Mouse (Mus musculus): Measurements from ENCODE around the gene Efemp2. TPM values are rescaled to one million over a fixed set of nuclear protein-coding genes. Genes with fewer than 3 reads are reported as not detected.

The Efemp2 gene
- polyA plus RNA-seq, 1 experiment from 2014 or later, result 54.0 TPM

Other genes starting within 250 kb of the Efemp2 start
- 47.6 and 51.0 TPM in 2 replicates for gene Pacs1, start 200.8 kb upstream of the Efemp2 start, polyA plus RNA-seq (2015; fragmentation: Nextera tagmentation; extraction: Ambion mirVana)
- gene Sf3b2, start 178.5 kb upstream of the Efemp2 start, polyA plus RNA-seq (2015; fragmentation: Nextera tagmentation; extraction: Ambion mirVana), result 300 and 331 TPM in 2 replicates
- gene Gal3st3, start 175.6 kb upstream of the Efemp2 start, polyA plus RNA-seq (2015; fragmentation: Nextera tagmentation; extraction: Ambion mirVana), result 37.8 and 42.0 TPM in 2 replicates
- gene Catsper1, start 138.2 kb upstream of the Efemp2 start, polyA plus RNA-seq (2015; fragmentation: Nextera tagmentation; extraction: Ambion mirVana), result not detected in 2 replicates
- gene Cst6, start 124.4 kb upstream of the Efemp2 start, polyA plus RNA-seq (2015; fragmentation: Nextera tagmentation; extraction: Ambion mirVana), result 8.0 and 10.0 TPM in 2 replicates
- 42.6 and 42.8 TPM in 2 replicates for gene Eif1ad, start 107.2 kb upstream of the Efemp2 start, polyA plus RNA-seq (2015; fragmentation: Nextera tagmentation; extraction: Ambion mirVana)
- gene Banf1, start 106.8 kb upstream of the Efemp2 start, polyA plus RNA-seq (2015; fragmentation: Nextera tagmentation; extraction: Ambion mirVana), result 312 and 353 TPM in 2 replicates
- 66.5 and 72.8 TPM in 2 replicates for gene Sart1, start 85.3 kb upstream of the Efemp2 start, polyA plus RNA-seq (2015; fragmentation: Nextera tagmentation; extraction: Ambion mirVana)
- 0.59 TPM in 1 of 2 replicates, not detected in the other for gene Tsga10ip, start 71.4 kb upstream of the Efemp2 start, polyA plus RNA-seq (2015; fragmentation: Nextera tagmentation; extraction: Ambion mirVana)
- gene Drap1, start 49.0 kb upstream of the Efemp2 start, polyA plus RNA-seq (2015; fragmentation: Nextera tagmentation; extraction: Ambion mirVana), result 300 and 329 TPM in 2 replicates
- 84.7 and 87.3 TPM in 2 replicates for gene AI837181, start 48.8 kb upstream of the Efemp2 start, polyA plus RNA-seq (2015; fragmentation: Nextera tagmentation; extraction: Ambion mirVana)
- 0.45 TPM in 1 of 2 replicates, not detected in the other for gene Fosl1, start 26.4 kb upstream of the Efemp2 start, polyA plus RNA-seq (2015; fragmentation: Nextera tagmentation; extraction: Ambion mirVana)
- gene Ccdc85b, start 16.1 kb upstream of the Efemp2 start, polyA plus RNA-seq (2015; fragmentation: Nextera tagmentation; extraction: Ambion mirVana), result 12.6 and 15.0 TPM in 2 replicates
- gene Fibp, start 13.3 kb upstream of the Efemp2 start, polyA plus RNA-seq (2015; fragmentation: Nextera tagmentation; extraction: Ambion mirVana), result 151 and 154 TPM in 2 replicates
- 4.5 and 9.0 TPM in 2 replicates for gene Ctsw, start 5.4 kb upstream of the Efemp2 start, polyA plus RNA-seq (2015; fragmentation: Nextera tagmentation; extraction: Ambion mirVana)
- 48.0 and 48.4 TPM in 2 replicates for gene Mus81, start 14.4 kb downstream of the Efemp2 start, polyA plus RNA-seq (2015; fragmentation: Nextera tagmentation; extraction: Ambion mirVana)
- 3,233 and 3,320 TPM in 2 replicates for gene Cfl1, start 16.5 kb downstream of the Efemp2 start, polyA plus RNA-seq (2015; fragmentation: Nextera tagmentation; extraction: Ambion mirVana)
- 0.20 and 0.42 TPM in 2 replicates for gene 1700020D05Rik, start 29.8 kb downstream of the Efemp2 start, polyA plus RNA-seq (2015; fragmentation: Nextera tagmentation; extraction: Ambion mirVana)
- 82.1 and 103 TPM in 2 replicates for gene Snx32, start 36.6 kb downstream of the Efemp2 start, polyA plus RNA-seq (2015; fragmentation: Nextera tagmentation; extraction: Ambion mirVana)
- 0.06 and 2.0 TPM in 2 replicates for gene Ovol1, start 86.7 kb downstream of the Efemp2 start, polyA plus RNA-seq (2015; fragmentation: Nextera tagmentation; extraction: Ambion mirVana)
- gene Ap5b1, start 94.1 kb downstream of the Efemp2 start, polyA plus RNA-seq (2015; fragmentation: Nextera tagmentation; extraction: Ambion mirVana), result 2.7 and 4.7 TPM in 2 replicates
- gene Rnaseh2c, start 127.9 kb downstream of the Efemp2 start, polyA plus RNA-seq (2015; fragmentation: Nextera tagmentation; extraction: Ambion mirVana), result 68.2 and 81.5 TPM in 2 replicates
- gene Kat5, start 136.3 kb downstream of the Efemp2 start, polyA plus RNA-seq (2015; fragmentation: Nextera tagmentation; extraction: Ambion mirVana), result 64.9 and 66.2 TPM in 2 replicates
- 31.6 and 39.2 TPM in 2 replicates for gene Rela, start 163.5 kb downstream of the Efemp2 start, polyA plus RNA-seq (2015; fragmentation: Nextera tagmentation; extraction: Ambion mirVana)
- 19.1 and 21.7 TPM in 2 replicates for gene Sipa1, start 189.8 kb downstream of the Efemp2 start, polyA plus RNA-seq (2015; fragmentation: Nextera tagmentation; extraction: Ambion mirVana)
- 12.7 and 18.3 TPM in 2 replicates for gene Map3k11, start 214.8 kb downstream of the Efemp2 start, polyA plus RNA-seq (2015; fragmentation: Nextera tagmentation; extraction: Ambion mirVana)
- 21.0 and 23.4 TPM in 2 replicates for gene Pcnx3, start 215.0 kb downstream of the Efemp2 start, polyA plus RNA-seq (2015; fragmentation: Nextera tagmentation; extraction: Ambion mirVana)
- 0.35 and 0.45 TPM in 2 replicates for gene Kcnk7, start 230.4 kb downstream of the Efemp2 start, polyA plus RNA-seq (2015; fragmentation: Nextera tagmentation; extraction: Ambion mirVana)

Data from neural tube, embryonic 15.5 days (tissue).